Mouse (Mus musculus): ENCODE results near the gene BC117090.
"Not testable (repeated sequence)": the region's sequence is repeated elsewhere in the genome, so short reads cannot be mapped to it uniquely, and the experiment has no call there.

BC117090 gene

DNA sequence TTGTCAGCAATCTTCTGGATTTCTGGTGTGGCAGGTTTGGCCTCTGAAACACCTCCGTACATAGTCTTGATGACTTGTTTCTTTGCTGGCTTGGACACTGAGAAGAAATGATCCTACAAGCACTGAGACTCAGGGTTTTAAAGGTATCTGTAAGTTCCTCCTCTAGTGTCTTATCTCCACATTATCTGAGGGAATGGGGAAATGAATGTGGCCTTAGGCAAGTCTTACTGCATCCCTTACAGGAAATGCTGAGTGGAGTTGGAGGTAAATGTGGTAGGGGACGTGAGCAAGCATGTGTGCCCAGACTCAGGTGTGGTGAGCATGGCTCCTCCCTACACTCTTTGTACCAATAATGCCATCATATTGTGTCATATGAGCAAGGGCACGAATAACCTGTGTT, at the start of gene BC117090:
Gene BC117090 (minus strand): TSS at position 101 of the 400 bp plus-strand sequence.
- DNase-seq (ENCODE audit: low read depth, low spot score): no peak

DNA sequence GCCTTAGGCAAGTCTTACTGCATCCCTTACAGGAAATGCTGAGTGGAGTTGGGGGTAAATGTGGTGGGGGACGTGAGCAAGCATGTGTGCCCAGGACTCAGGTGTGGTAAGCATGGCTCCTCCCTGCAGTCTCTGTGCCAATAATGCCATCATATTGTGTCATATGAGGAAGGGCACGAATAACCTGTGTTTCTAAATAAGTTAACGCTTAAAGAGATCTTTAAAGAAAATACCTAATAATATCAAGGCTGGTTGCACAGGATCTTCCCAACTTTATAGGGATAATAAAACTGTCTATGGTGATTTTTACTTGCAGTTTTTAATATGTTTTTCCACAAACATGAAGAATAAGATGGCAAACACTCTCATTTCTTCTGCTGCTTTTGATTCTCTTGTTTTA, 33.5 kb upstream of the BC117090 start, which contains the start of gene BC100530:
Gene BC100530 (minus strand): TSS at position 101 of the 400 bp plus-strand sequence.
- DNase-seq (ENCODE audit: low read depth, low spot score): not testable (repeated sequence)

DNA sequence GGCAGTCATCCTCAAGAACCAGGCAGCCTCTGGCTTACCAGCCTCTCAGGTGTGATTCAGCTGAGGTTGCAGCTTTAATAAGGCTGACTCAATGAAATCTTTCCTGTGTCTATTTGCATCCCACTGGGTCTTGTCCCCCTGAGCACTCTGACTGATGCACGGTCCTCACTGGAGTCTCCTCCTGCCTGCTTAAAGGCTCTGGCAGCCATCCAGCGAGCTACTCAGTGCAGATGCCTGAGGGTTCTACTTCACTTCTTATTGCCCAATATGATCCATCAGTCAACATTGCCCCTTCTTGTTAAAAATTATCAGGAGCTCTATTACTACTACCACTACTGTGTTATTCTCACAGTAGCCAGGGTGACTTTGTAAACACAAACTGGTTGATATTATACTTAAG, 3.0 kb upstream of the BC117090 start:
- no peak for DNase-seq (ENCODE audit: low read depth, low spot score)

DNA sequence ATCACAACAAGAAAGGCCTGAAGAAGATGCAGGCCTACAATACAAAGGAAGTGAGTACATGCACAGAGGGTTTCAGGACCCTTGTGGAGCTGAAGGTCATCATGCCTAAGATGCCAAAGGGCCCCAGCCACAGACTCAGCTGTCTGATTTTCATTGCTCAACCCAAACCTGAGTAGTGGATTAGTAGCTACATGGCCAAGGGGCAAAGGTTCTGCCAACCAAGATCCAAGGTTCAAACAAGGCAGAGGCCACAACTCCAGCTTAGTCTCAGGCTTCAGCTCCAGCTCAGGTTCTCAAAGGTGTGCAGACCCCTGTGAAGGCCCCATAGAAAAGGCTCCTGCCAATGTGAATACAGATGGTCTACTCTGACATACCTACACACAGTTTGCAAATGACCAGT, 14.8 kb downstream of the BC117090 start:
- DNase-seq (ENCODE audit: low read depth, low spot score): no peak

DNA sequence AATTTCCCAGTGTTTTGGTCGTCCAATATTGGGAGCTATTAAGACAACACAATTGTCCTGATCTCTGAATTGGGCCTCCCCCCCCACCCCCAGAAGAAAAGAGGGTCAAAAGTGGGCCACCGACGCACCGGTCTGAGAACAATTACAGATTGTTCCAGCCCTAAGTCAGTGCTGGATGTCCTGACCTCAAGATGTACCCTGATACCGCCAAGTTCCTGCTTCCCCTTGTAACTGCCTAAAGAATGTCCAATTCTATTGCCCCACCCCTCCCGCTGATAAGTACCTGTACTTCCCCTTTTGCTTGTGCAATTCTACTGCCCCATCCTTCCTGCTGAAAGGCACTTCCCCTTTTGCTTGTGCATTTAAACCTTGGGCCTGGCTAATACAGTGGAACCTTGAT, 18.0 kb downstream of the BC117090 start:
- DNase-seq (ENCODE audit: low read depth, low spot score): not testable (repeated sequence)

DNA sequence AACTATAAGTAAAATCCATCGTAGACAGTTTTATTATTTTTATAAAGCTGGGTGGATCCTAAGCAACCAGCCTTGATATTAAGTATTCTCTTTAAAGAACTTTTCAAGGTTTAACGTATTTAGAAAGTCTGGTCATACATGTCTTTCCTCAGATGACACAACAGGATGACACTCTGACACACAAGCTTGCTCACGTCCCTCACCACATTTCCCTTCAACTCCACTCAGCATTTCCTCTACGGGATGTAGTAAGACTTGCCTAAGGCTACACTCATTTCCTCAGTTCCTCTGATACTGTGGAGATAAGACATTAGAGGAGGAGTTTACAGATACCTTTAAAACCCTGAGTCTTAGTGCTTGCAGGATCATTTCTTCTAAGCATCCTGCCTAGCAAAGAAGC, 26.5 kb downstream of the BC117090 start:
- DNase-seq (ENCODE audit: low read depth, low spot score): no peak

DNA sequence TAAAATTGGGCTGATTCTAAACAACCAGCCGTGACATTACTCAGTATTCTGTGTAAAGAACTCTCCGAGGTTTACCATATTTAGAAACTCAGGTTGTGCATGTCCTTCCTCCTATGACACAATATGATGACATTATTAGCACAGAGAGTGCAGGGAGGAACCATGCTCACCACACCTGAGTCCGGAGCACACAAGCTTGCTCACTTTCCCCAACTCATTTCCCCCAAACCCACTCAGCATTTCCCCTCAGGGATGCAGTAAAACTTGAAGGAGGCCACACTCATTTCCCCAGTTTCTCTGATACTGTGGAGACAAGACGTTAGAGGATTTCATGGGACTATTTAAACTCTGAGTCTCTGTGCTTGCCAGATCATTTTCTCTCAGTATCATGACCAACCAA, 45.0 kb downstream of the BC117090 start:
- no peak for DNase-seq (ENCODE audit: low read depth, low spot score)

DNA sequence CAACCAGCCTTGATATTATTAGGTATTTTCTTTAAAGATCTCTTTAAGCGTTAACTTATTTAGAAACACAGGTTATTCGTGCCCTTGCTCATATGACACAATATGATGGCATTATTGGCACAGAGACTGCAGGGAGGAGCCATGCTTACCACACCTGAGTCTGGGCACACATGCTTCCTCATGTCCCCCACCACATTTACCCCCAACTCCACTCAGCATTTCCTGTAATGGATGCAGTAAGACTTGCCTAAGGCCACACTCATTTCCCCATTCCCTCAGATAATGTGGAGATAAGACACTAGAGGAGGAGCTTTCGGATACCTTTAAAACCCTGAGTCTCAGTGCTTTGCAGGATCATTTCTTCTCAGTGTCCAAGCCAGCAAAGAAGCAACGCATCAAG, 57.3 kb downstream of the BC117090 start, which contains the start of gene Stfa1:
Gene Stfa1 (plus strand): TSS at position 156 of the 400 bp plus-strand sequence.
- not testable (repeated sequence) for DNase-seq (ENCODE audit: low read depth, low spot score)

Data from forelimb bud, embryonic 11.5 days (tissue).